Mouse (Mus musculus): Measurements from ENCODE around the gene Slc25a26. TPM values are rescaled to one million over a fixed set of nuclear protein-coding genes. Genes with fewer than 3 reads are reported as not detected.
A peak's percentile ranks its signal among the peaks of the same experiment; 100 is the strongest.

The Slc25a26 gene
- polyA plus RNA-seq, 1 experiment from 2014 or later, result 8.6 TPM

DNA sequence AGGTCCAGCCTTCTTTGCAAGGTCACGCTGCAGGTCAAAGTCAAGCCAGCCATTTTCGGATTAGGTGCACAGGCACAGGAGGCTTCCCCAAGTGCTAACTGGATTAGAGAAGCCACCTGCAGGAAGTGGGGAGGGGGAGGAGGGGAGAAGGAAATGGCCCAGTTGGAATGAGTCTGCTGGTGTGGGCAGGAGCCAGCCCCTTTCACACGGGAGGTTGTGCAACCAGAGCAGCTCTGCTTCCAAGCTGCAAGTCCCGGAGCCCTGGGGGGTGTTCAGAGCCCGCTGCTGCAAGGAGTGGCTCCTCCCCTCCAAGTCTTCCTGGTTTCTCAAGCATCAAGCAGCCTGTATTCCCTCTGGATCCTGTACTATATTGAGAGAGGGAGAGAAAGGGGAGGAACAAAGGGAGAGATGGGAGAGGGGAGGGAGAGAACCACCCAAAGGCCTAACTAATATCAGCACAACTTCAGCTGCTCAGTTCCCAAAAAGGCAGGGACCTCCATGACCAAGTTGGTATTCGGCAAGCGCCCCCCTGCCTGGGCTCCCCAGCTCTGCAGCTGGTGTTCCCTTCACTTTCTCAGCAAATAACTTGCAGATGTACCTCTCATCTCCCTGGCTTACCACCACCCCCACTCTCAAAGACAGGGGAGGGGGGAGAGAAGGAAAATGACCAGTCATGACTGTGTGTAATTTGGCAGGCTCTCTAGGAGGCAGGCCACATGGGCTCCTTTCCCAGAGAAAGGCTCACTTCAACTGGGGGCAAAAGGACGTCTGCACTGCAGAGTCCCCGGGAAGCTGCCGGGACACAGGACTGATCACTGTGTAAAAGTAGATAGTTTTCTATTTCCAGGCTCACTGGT, 147.7 kb downstream of the Slc25a26 start:
- no peaks in the 10 kb centered on the region for H3K9me3 ChIP-seq (ENCODE audit: control insufficient read depth, low read length)
- 10% methylated on average over 10 of the region's 10 CpGs for WGBS
- H3K9ac ChIP-seq (replicated peaks; ENCODE audit: low read depth, low read length), result 0 out of 2 replicates have a peak overlapping the region, but pooled peaks have one; percentile 13
- peak overlapping the region; percentile 14; the same call in 1 of the 2 replicates for H3K27ac ChIP-seq (ENCODE audit: low read length)
- no peak overlapping the region for H3K4me2 ChIP-seq (ENCODE audit: low read length)
- no peak overlapping the region for H3K4me3 ChIP-seq (replicated peaks; ENCODE audit: low read length)
- peaks cover 28% of the 10 kb centered on the region for H3K4me1 ChIP-seq (replicated peaks; ENCODE audit: control insufficient read depth, insufficient read depth, low read length)
- no peaks in the 10 kb centered on the region for H3K36me3 ChIP-seq (ENCODE audit: control insufficient read depth, insufficient read depth)
- peak; percentile 79 for ATAC-seq
- no peaks in the 10 kb centered on the region for H3K27me3 ChIP-seq (replicated peaks; ENCODE audit: control insufficient read depth, insufficient read depth, low read length)

DNA sequence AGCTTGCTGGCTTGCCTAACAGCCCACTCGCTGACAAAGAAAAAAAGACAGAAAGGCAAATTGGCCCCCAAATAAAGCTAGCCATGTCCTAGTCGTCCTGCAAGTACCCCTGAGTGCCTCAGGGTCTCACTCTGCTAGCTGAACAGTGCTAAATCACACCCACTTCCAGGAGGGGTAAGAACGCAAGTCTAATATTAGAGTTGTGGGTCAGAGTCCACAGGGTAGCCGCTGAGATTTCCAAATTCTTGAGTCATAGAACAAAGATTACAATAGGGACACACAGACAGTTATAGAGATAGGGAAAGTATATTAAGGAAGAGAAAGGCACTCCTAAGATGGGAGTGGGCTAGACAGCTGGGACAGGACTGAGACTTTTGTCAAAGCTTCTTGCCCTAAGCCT, 148.4 kb downstream of the Slc25a26 start:
- no peak overlapping the region for H3K9ac ChIP-seq (replicated peaks; ENCODE audit: low read depth, low read length)
- no peak overlapping the region for H3K4me3 ChIP-seq (replicated peaks; ENCODE audit: low read length)
- no peaks in the 10 kb centered on the region for H3K27me3 ChIP-seq (replicated peaks; ENCODE audit: control insufficient read depth, insufficient read depth, low read length)
- H3K36me3 ChIP-seq (ENCODE audit: control insufficient read depth, insufficient read depth), result no peaks in the 10 kb centered on the region
- 0 out of 2 replicates have a peak overlapping the region, but pooled peaks have one; percentile 11 for H3K27ac ChIP-seq (ENCODE audit: low read length)
- WGBS, result 41% methylated on average over 4 of the region's 4 CpGs
- 0 out of 2 replicates have a peak, but pooled peaks have one; percentile 2 for ATAC-seq
- H3K9me3 ChIP-seq (ENCODE audit: control insufficient read depth, low read length), result no peaks in the 10 kb centered on the region
- no peak overlapping the region for H3K4me2 ChIP-seq (ENCODE audit: low read length)
- H3K4me1 ChIP-seq (replicated peaks; ENCODE audit: control insufficient read depth, insufficient read depth, low read length), result peaks cover 30% of the 10 kb centered on the region

DNA sequence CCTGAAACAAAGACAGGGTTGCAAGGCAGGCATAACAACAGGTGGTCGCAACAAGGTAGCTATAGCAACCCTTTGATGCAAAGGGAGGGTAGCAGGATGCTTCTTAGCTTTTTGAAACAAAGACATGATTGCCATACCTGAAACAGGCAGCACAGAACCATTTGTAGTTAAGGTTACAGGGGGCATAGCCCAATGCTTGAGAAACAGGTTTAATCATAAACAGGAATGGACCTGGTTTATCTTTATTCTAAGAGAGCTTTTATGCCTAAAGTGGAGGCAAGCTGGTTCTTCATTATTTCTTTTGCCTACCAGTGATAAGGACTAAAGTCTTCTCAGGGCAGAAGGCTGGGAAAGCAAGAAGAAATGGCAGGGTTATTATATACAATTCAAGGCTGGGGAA, 149.5 kb downstream of the Slc25a26 start:
- no peak overlapping the region for H3K27ac ChIP-seq (ENCODE audit: low read length)
- peaks cover 30% of the 10 kb centered on the region for H3K4me1 ChIP-seq (replicated peaks; ENCODE audit: control insufficient read depth, insufficient read depth, low read length)
- H3K36me3 ChIP-seq (ENCODE audit: control insufficient read depth, insufficient read depth), result no peaks in the 10 kb centered on the region
- 55% methylated on average over 1 of the region's 1 CpGs for WGBS
- ATAC-seq, result no peak
- no peak overlapping the region for H3K4me2 ChIP-seq (ENCODE audit: low read length)
- H3K27me3 ChIP-seq (replicated peaks; ENCODE audit: control insufficient read depth, insufficient read depth, low read length), result no peaks in the 10 kb centered on the region
- no peaks in the 10 kb centered on the region for H3K9me3 ChIP-seq (ENCODE audit: control insufficient read depth, low read length)
- H3K4me3 ChIP-seq (replicated peaks; ENCODE audit: low read length), result no peak overlapping the region
- no peak overlapping the region for H3K9ac ChIP-seq (replicated peaks; ENCODE audit: low read depth, low read length)

DNA sequence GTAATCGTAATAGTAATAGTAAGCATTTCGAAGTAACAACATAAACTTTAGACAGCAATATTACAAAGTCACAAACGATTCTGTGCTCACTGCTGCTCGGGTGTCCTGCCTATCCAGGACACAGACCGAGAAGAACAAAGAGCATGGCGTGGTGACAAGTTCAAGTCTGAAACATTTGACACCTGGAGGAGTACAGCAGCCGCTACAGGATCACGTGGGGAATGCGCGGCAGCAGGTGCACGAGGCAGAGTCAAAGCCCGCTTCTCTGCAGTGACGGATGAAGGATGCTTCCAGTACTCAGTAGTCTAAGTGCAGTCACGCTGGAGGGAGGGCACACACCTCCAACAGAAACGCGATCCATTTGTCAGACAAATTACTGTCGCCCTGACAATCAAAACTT, 151.4 kb downstream of the Slc25a26 start:
- Histone ChIP-seq H3K27me3 (replicated peaks; ENCODE audit: control insufficient read depth, insufficient read depth, low read length) (no peaks in the 10 kb centered on the region), H3K9ac (replicated peaks; ENCODE audit: low read depth, low read length) (no peak overlapping the region), H3K4me3 (replicated peaks; ENCODE audit: low read length) (no peak overlapping the region), H3K4me2 (ENCODE audit: low read length) (no peak overlapping the region), H3K4me1 (replicated peaks; ENCODE audit: control insufficient read depth, insufficient read depth, low read length) (peaks cover 42% of the 10 kb centered on the region), H3K36me3 (ENCODE audit: control insufficient read depth, insufficient read depth) (no peaks in the 10 kb centered on the region), H3K9me3 (ENCODE audit: control insufficient read depth, low read length) (no peaks in the 10 kb centered on the region), H3K27ac (ENCODE audit: low read length) (no peak overlapping the region)
- WGBS, result 66% methylated on average over 17 of the region's 17 CpGs
- ATAC-seq, result no peak

DNA sequence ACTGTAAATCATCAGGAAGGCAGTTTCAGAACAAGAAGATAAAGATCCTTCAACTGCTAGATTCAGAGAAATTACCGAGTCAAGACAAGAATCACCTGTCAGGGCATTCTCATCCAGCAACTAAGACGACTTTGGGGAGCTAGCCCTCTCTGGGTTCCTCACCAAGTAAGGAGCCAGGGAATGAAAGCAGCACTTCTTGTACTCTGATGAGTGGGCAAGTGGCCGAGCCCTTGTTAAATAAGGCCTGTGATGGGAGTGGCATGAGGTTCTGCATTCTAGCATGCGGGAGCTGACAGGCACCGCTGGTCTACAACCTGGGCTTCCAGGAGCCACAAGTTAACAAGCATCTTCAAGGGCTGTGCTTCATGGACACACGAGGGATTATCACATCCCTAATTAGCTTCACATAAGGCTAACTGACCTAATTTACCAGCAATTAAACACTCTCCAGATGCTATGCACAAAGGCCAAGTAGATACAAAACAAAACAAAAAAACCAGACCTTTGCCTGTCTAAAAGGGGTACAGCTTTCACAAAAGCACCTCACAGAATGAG, 152.6 kb downstream of the Slc25a26 start:
- H3K4me1 ChIP-seq (replicated peaks; ENCODE audit: control insufficient read depth, insufficient read depth, low read length), result peaks cover 36% of the 10 kb centered on the region

DNA sequence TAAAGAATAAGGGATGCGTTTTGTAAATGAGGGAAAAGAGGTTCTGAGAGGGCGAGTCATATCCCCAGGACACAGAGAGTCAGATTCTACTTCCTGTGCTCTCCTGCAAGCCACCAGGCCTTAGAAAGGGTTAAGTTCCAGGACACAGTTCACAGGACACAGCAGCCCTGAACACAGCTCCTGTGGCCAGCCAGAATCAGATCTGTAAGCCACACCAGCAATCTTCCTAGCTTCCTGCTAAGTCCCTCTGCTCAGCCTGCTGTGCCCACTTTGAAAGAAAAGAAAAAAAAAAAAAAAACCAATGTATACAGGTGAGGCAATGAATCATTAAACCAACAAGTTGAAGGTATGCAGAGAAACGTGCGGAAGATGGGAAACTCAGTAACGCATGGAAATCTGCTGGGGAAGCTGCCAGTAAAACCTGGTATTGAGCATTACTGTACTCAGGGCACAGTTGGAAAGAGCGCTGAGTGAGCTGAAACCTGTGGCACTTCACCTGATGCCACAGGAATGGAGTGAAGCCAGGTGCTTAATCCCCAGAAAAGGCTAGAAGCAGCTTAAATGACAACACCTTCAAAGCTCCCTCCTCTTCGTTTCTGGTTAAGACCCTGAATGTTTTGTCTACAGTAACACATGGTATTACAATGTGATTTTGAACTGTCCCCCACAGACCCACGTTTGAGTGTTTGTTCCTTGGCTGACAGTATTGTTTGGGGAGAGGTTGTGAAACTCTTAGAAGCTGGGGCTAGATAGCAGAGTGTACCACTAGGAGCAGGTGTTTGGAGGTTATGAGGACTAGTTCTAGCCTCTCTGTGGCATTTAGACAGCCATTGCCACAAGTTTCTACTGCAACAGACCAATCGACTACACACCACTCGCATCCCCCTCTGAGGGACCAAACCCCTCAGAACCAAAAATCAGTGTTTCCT, 153.5 kb downstream of the Slc25a26 start:
- Histone ChIP-seq H3K4me2 (ENCODE audit: low read length) (no peak overlapping the region), H3K4me1 (replicated peaks; ENCODE audit: control insufficient read depth, insufficient read depth, low read length) (peaks cover 28% of the 10 kb centered on the region), H3K36me3 (ENCODE audit: control insufficient read depth, insufficient read depth) (no peaks in the 10 kb centered on the region), H3K27ac (ENCODE audit: low read length) (no peak overlapping the region), H3K9me3 (ENCODE audit: control insufficient read depth, low read length) (no peaks in the 10 kb centered on the region), H3K27me3 (replicated peaks; ENCODE audit: control insufficient read depth, insufficient read depth, low read length) (no peaks in the 10 kb centered on the region), H3K9ac (replicated peaks; ENCODE audit: low read depth, low read length) (no peak overlapping the region), H3K4me3 (replicated peaks; ENCODE audit: low read length) (no peak overlapping the region)
- no peak for ATAC-seq
- WGBS, result 61% methylated on average over 10 of the region's 10 CpGs

More for the DNA sequence above, 152.6 kb downstream of the Slc25a26 start:
- no peaks in the 10 kb centered on the region for H3K36me3 ChIP-seq (ENCODE audit: control insufficient read depth, insufficient read depth)
- H3K27me3 ChIP-seq (replicated peaks; ENCODE audit: control insufficient read depth, insufficient read depth, low read length), result no peaks in the 10 kb centered on the region
- WGBS, result 39% methylated on average over 6 of the region's 6 CpGs
- H3K9ac ChIP-seq (replicated peaks; ENCODE audit: low read depth, low read length), result no peak overlapping the region
- no peak overlapping the region for H3K27ac ChIP-seq (ENCODE audit: low read length)
- no peaks in the 10 kb centered on the region for H3K9me3 ChIP-seq (ENCODE audit: control insufficient read depth, low read length)
- no peak overlapping the region for H3K4me2 ChIP-seq (ENCODE audit: low read length)
- ATAC-seq, result no peak
- no peak overlapping the region for H3K4me3 ChIP-seq (replicated peaks; ENCODE audit: low read length)

Small RNAs within 50 kb of the gene (microRNA-seq; reads per million reads assigned to microRNA genes)
- gene Mir7041, result not detected

Other genes starting within 250 kb of the Slc25a26 start
- gene Magi1, start 216.4 kb upstream of the Slc25a26 start, polyA plus RNA-seq (2015; fragmentation: Nextera tagmentation; extraction: Ambion mirVana), result 35.7 and 36.2 TPM in 2 replicates
- gene Lrig1, start 199.8 kb downstream of the Slc25a26 start, polyA plus RNA-seq (2015; fragmentation: Nextera tagmentation; extraction: Ambion mirVana), result 7.1 and 8.3 TPM in 2 replicates